Mouse (Mus musculus) midbrain, embryonic 10.5 days (tissue): ENCODE data around the gene Fpgs. TPM values are rescaled to one million over a fixed set of nuclear protein-coding genes. Genes with fewer than 3 reads are reported as not detected.

Experiments used
- DNase-seq: peaks from one replicate; pipeline ENCODE4 v3.0.0-alpha.2; 2017; ENCODE audit warnings: low spot score
- H3K27ac ChIP-seq: fragments of 300-500 bp; sonication (generic); replicated peaks from 2 replicates; pipeline ENCODE4 v1.5.1; 2016; ENCODE audit warnings: mild to moderate bottlenecking
- H3K27me3 ChIP-seq: fragments of 300-500 bp; sonication (generic); 2 replicates; pipeline ENCODE4 v1.6.1; 2016; ENCODE audit warnings: low read depth, mild to moderate bottlenecking; ENCODE audit not compliant: poor library complexity, severe bottlenecking
- H3K36me3 ChIP-seq: fragments of 300-500 bp; sonication (generic); 2 replicates; pipeline ENCODE4 v1.6.1; 2016; ENCODE audit warnings: mild to moderate bottlenecking, moderate library complexity
- H3K4me1 ChIP-seq: fragments of 300-500 bp; sonication (generic); 2 replicates; pipeline ENCODE4 v1.6.1; 2016
- H3K4me3 ChIP-seq: fragments of 300-500 bp; sonication (generic); 2 replicates; pipeline ENCODE4 v1.5.1; 2016; ENCODE audit warnings: mild to moderate bottlenecking, moderate library complexity
- H3K9me3 ChIP-seq: fragments of 300-500 bp; sonication (generic); replicated peaks from 2 replicates; pipeline ENCODE4 v1.6.1; 2016; ENCODE audit warnings: mild to moderate bottlenecking
- WGBS: fragments of 180-500 bp; shearing (Covaris S2); methylation state at CpG from one replicate; pipeline ENCODE4 v1.1.7; 2016; 5-methylcytosine and 5-hydroxymethylcytosine counted together
- polyA plus RNA-seq: library from polyadenylated mRNA; unstranded; fragments of >200 nt; fragmentation: Nextera tagmentation; extraction: Ambion mirVana; gene quantifications from 2 replicates; pipeline ENCODE4 v1.2.1, GENCODE M21; 2016

Fpgs gene
- polyA plus RNA-seq, 1 experiment from 2014 or later = 27.9 TPM

DNA sequence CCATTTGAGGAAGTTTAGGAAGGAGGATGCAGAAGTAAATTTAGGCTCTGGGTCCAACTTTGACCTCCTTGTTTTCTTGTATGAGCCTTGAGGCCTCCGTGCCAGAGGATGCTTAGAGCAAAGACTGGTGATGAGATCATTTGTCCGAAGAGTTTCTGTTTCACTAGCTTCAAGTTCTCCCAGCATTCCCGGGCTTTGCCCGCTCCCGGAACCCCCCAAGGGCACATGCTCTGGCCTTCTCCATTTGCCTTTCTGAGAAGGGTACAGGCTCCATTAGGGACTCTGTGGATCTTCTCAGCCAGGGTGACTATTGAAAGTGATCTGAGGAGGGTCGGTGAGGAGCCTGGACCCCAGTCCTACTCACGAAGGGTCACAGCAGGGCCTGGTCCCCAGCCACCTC, 56.6 kb downstream of the Fpgs start:
- Histone ChIP-seq H3K27me3 (no peaks in the 10 kb centered on the region), H3K4me3 (peak overlapping the region; percentile 38), H3K9me3 (no peaks in the 10 kb centered on the region), H3K36me3 (no peaks in the 10 kb centered on the region), H3K27ac (0 out of 2 replicates have a peak overlapping the region, but pooled peaks have one; percentile 38), H3K4me1 (peaks cover 25% of the 10 kb centered on the region)
- WGBS = 91% methylated on average over 7 of the region's 7 CpGs
- no peak for DNase-seq

DNA sequence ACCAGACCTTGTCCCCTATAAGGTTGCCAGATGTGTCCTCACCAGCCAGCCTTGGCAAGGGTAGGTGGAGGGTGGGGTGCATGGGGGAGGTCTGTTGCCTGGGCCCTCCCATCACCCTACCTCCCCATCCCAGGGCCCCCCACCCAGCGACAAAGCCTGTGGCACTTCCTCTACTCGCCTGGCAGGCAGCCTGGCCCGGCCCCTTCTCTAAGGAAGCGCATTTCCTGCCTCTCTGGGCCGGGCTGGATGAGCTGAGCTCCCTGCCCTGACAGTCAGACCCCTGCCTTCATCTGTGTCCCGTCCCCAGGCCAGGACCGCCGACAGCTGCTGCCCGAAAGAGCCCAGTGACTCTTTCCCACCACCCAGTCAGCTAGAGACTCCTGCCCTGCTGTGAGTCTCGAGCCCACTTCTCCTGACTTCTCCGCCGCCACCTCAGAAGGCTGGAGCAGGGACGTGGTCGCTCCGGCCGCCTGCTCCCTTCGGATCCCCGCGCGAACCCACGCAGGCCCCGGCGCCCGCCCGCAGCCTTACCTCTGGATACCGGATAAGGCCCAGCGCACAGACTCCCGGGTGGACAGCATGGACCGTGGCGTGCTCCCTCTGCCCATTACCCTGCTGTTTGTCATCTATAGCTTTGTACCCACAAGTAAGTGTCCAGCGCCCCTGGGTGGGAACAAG, 57.4 kb downstream of the Fpgs start, which contains the start of gene Eng:
Eng (plus strand) TSS at position 217 of the 678 bp plus-strand sequence.
- peak within 1 kb of the TSS; percentile 72 for H3K27ac ChIP-seq
- peaks cover 24% of the 10 kb centered on the region for H3K4me1 ChIP-seq
- no peak for DNase-seq
- H3K4me3 ChIP-seq = peak within 1 kb of the TSS; percentile 38
- no peaks in the 10 kb centered on the region for H3K27me3 ChIP-seq
- no peaks in the 10 kb centered on the region for H3K9me3 ChIP-seq
- H3K36me3 ChIP-seq = no peaks in the 10 kb centered on the region
- 59% methylated on average over 31 of the region's 31 CpGs for WGBS

DNA sequence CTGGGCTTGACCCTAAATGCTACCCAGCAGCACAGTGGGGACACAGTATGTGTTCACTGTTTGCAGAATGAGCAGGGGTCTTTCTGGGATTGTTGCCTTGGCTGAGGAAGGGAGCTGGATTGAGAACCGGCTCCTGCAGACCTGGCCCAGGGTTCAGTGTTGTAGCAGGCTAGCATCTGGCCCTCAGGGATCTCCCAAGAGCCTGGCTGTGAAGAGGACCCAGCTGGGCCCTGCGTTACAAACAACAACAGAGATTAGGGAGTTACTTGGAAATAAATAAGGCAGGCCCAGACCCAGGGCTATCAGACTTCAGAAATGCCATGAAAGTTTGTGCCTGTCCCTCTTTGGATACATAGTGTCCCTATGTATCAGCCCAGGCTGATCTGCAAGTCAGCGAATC, 58.3 kb downstream of the Fpgs start:
- Histone ChIP-seq H3K27me3 (no peaks in the 10 kb centered on the region), H3K9me3 (no peaks in the 10 kb centered on the region), H3K27ac (peak overlapping the region; percentile 7; the same call in 1 of the 2 replicates), H3K36me3 (no peaks in the 10 kb centered on the region), H3K4me1 (peaks cover 23% of the 10 kb centered on the region), H3K4me3 (no peak overlapping the region)
- no peak for DNase-seq
- WGBS = 70% methylated on average over 3 of the region's 3 CpGs

DNA sequence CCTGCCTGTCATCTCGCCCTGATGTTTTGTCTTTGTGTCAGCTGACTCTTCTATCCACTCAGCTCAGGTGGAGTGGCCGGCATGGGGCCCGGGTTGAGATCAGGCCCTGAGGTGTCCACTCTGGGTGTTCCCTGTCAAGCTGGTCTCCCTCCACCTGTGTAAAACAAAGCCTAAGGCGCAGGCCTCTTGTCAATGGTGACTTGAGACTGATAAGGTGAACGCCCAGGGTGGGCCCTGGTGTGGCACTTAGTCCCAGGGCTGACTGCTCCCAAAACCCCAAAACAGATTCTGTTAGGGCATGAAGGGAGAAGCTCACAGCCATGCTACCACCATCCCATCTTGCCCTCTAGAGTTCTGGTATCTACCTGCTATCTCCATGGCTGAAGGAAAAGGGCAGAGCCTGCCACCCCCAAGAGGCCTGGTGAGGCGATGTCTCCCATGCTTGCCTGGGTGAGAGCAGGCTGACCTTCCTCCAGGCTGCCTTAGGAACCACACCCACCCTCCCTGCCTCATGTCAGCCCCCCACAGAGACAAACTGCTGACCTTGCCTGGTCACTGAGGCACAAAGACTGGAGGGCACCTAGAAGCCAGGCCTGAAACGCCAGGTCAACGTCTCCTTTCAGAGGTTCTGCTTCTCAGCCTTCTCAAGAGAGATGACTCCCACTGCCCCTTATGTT, 59.0 kb downstream of the Fpgs start:
- Histone ChIP-seq H3K36me3 (no peaks in the 10 kb centered on the region), H3K4me3 (no peak overlapping the region), H3K27ac (peak overlapping the region; percentile 34; the same call in 1 of the 2 replicates), H3K4me1 (peaks cover 26% of the 10 kb centered on the region), H3K9me3 (no peaks in the 10 kb centered on the region), H3K27me3 (no peaks in the 10 kb centered on the region)
- WGBS = 82% methylated on average over 8 of the region's 8 CpGs
- no peak for DNase-seq

DNA sequence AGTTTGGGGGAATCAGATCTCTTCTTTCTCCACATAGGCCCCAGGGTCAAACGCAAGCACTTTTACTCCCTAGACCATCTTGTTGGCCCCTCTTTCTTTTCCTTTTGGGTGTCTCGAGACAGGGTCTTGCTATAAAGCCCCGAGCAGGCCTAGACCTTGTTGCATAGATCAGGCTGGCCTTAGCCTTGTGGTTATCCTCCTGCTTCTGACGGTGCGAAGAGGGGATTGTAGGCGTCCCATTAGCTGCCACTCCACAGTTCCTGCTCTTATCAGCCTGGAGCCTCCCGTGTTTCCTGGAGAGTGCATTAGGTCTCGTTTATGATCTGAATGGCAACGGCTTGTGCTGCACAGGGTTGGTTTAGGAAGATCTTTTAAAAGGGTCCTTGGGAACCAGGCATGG, 59.9 kb downstream of the Fpgs start:
- Histone ChIP-seq H3K4me1 (peaks cover 26% of the 10 kb centered on the region), H3K27ac (0 out of 2 replicates have a peak overlapping the region, but pooled peaks have one; percentile 10), H3K27me3 (no peaks in the 10 kb centered on the region), H3K9me3 (no peaks in the 10 kb centered on the region), H3K36me3 (no peaks in the 10 kb centered on the region), H3K4me3 (no peak overlapping the region)
- DNase-seq = no peak
- 87% methylated on average over 9 of the region's 9 CpGs for WGBS

DNA sequence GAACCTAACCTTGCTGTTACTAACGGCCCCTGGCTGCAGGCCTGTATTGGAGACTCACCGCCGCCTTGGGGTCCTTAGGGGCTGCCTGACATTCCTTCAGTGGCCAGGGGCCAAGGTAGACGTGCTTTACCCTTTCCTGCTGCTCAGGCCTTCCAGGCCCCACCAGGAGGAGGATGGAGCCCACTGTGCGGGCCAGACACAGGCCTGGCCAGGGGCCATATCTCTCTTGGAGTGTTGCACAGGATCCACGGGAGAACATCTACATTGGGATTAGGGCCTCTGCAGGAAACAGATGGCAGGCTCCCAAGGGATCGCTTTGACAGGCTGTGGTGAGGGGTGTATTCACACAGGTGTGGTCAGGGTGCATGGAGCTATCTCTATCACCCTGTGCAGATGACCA, 61.1 kb downstream of the Fpgs start:
- H3K27me3 ChIP-seq = no peaks in the 10 kb centered on the region
- no peak overlapping the region for H3K4me3 ChIP-seq
- no peaks in the 10 kb centered on the region for H3K36me3 ChIP-seq
- H3K27ac ChIP-seq = peak overlapping the region; percentile 14; the same call in 1 of the 2 replicates
- no peak for DNase-seq
- H3K9me3 ChIP-seq = no peaks in the 10 kb centered on the region
- 80% methylated on average over 7 of the region's 7 CpGs for WGBS
- peaks cover 30% of the 10 kb centered on the region for H3K4me1 ChIP-seq

DNA sequence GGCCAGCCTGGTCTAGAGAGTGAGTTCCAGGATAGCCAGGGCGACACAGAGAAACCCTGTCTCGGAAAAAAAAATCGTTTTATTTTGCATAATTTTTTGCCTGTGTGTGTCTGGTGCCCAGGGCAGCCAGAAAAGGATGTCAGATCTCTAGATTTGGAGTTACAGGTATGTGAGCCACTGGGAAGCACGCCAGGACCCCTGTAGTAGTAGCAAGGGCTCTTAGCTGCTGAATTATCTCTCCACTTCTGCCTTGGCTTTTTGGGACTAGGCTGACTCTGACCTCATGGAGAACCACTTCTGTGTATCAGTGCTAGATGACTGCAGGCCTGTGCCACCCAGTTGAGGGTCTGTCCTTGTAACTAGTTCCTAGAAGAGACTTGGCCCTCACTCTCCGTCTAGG, 62.1 kb downstream of the Fpgs start:
- Histone ChIP-seq H3K4me1 (peaks cover 33% of the 10 kb centered on the region), H3K4me3 (no peak overlapping the region), H3K27me3 (no peaks in the 10 kb centered on the region), H3K36me3 (no peaks in the 10 kb centered on the region), H3K9me3 (no peaks in the 10 kb centered on the region), H3K27ac (no peak overlapping the region)
- 77% methylated on average over 5 of the region's 5 CpGs for WGBS
- no peak for DNase-seq

DNA sequence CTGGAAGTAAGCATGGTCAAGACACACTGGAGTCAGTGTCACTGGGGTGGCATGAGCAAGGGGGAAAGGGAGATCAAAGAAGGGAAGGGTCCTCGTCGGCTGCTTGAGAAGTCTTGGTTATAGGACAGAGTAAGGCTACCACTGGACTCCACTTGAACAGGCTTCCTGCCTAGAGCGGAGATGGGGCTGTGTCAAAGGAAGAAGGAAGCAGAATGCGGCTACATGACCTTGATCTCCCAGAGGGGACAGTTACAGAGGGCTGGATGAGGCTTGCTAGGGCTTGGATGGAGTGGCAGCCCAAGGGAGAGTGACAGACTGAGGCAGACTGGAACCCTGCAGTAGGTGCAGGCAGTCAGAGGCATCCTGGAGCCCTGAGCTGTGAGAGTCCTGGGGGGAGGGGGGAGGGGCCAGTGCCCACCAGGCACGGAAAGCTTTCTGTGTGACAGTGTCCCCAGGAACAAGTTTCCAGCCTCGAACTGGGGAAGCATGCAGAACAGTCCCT, 63.3 kb downstream of the Fpgs start:
- WGBS = 68% methylated on average over 6 of the region's 6 CpGs
- DNase-seq = no peak
- no peak overlapping the region for H3K4me3 ChIP-seq
- no peaks in the 10 kb centered on the region for H3K36me3 ChIP-seq
- no peaks in the 10 kb centered on the region for H3K27me3 ChIP-seq
- H3K4me1 ChIP-seq = peaks cover 21% of the 10 kb centered on the region
- H3K9me3 ChIP-seq = no peaks in the 10 kb centered on the region
- 0 out of 2 replicates have a peak overlapping the region, but pooled peaks have one; percentile 33 for H3K27ac ChIP-seq

DNA sequence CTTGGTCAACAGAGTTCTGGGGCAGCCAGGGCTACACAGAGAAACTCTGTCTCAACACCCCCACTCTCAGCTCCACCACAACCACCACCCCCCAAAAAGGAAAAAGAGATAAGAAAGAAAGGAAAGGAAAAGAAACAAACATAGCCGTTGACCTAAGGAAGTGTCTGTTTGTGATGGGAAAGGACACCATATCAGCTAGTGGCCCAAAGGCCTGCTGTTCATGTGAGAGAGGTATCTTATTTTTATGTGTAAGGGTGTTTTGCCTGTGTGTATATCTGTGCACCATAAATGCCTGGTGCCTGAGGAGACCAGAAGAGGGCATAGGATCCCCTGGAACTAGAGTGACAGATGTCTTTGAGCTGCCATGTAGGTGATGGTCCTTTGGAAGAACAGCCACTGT, 64.3 kb downstream of the Fpgs start:
- Histone ChIP-seq H3K9me3 (no peaks in the 10 kb centered on the region), H3K4me1 (peaks cover 17% of the 10 kb centered on the region), H3K4me3 (no peak overlapping the region), H3K27me3 (no peaks in the 10 kb centered on the region), H3K27ac (no peak overlapping the region), H3K36me3 (no peaks in the 10 kb centered on the region)
- DNase-seq = no peak
- 93% methylated on average over 1 of the region's 1 CpGs for WGBS

DNA sequence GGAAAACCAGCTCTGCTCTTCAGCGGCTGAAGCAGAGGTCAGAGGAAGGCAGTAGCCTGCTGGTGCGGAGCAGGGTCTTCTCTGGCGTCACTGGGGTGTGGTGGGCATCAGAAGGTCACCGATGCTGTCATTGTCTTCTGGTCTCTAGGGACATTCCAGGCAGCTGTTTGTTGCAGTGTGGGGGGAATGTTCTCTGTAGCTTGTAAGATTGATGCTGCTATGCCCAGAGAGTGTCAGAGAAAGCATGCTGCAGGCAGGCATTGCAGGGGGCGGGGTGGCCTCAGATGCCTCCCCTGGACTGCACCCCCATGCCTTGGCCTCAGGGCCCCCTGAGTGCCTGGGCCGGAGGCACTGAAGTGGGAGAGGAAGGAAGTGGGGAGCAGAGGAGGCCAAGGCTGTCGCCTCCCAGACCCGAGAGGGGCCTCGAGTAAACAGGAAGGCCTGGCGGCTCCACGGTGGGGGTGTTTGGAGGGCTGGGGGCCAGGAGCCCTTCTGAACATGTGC, 66.1 kb downstream of the Fpgs start:
- H3K27ac ChIP-seq = peak overlapping the region; percentile 79
- peaks cover 26% of the 10 kb centered on the region for H3K4me1 ChIP-seq
- H3K27me3 ChIP-seq = no peaks in the 10 kb centered on the region
- peaks cover 4% of the 10 kb centered on the region; the same call in 1 of the 2 replicates for H3K36me3 ChIP-seq
- WGBS = 52% methylated on average over 11 of the region's 11 CpGs
- H3K4me3 ChIP-seq = peak overlapping the region; percentile 7; the same call in 1 of the 2 replicates
- no peak for DNase-seq
- no peaks in the 10 kb centered on the region for H3K9me3 ChIP-seq

DNA sequence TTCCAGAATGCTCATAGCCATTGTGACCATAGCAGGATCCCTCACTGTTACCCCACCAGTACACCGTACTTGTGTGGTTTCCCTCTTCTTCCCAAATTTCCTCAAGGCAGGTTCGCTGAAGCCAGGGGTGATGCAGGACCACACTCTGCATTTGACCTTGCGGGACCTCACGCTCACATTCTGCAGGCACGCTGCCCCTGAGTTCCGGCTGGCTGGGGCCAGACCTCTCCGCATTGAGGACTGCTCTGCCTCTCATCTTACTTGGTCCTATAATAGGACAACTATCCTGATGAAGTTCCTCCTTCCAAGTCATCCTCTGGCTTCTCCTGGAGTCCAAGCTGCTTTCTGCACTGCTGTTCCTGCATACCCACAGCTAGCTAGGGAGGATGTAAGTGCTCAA, 67.3 kb downstream of the Fpgs start:
- Histone ChIP-seq H3K27me3 (no peaks in the 10 kb centered on the region), H3K4me3 (no peak overlapping the region), H3K36me3 (peaks cover 4% of the 10 kb centered on the region; the same call in 1 of the 2 replicates), H3K4me1 (peaks cover 33% of the 10 kb centered on the region), H3K27ac (peak overlapping the region; percentile 49; the same call in 1 of the 2 replicates), H3K9me3 (no peaks in the 10 kb centered on the region)
- DNase-seq = no peak
- 89% methylated on average over 7 of the region's 7 CpGs for WGBS

DNA sequence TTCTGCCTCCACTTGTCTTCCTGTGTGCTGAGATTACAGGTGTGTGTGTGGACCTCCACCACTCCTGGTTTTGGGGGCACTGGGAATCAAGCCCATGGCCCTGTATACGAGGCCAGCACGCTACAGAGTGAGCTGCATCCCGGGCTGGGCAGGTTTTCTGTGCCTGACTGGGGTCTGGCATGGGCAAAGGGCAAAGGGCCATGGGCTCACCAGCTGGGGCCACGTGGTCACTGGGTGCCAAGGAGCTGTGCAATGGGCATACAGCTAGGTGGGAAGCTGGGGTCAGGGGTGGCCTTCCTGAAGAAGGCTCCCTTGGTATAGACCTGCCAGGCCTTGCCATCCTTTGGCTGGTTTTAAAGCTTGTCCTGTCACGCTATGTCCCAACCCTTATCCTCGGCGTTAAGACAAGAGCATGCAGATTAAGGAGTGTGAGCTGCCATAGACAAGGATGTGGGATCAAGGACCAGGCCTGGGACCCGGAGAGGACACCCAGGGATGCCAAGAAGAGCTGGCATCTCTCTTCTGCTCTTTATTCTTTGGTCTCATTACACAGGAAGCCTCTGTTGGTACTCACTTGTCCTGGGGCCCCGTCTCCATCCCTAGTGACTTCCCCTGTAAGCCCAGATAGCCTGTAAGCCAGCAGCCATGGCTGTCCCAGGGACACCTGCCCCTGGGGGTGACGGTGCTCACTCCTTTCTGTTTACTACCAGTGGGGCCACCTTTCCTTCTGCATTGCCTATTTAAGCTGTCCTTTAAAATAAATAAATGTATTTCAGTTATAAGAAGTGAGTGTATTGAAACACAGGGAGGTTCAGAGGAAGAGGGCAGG, 69.5 kb downstream of the Fpgs start:
- Histone ChIP-seq H3K36me3 (peaks cover 4% of the 10 kb centered on the region; the same call in 1 of the 2 replicates), H3K27ac (peak overlapping the region; percentile 19; the same call in 1 of the 2 replicates), H3K9me3 (no peaks in the 10 kb centered on the region), H3K4me1 (peaks cover 48% of the 10 kb centered on the region), H3K27me3 (no peaks in the 10 kb centered on the region), H3K4me3 (no peak overlapping the region)
- DNase-seq = no peak
- WGBS = 88% methylated on average over 10 of the region's 10 CpGs
